Mouse (Mus musculus) liver, postnatal 0 days (tissue): Measurements from ENCODE around the gene Ccdc194.

Experiments used
- CTCF ChIP-seq: sonication (generic); IDR thresholded peaks from 2 replicates; pipeline ENCODE4 v1.5.1; 2016; ENCODE audit warnings: antibody characterized with exemption, low read depth
- EP300 ChIP-seq: IDR thresholded peaks from 2 replicates; pipeline ENCODE4 v1.6.1; 2016; ENCODE audit warnings: antibody characterized with exemption, low read depth, mild to moderate bottlenecking

GRCm38 (mm10) chr8:71505326-71505725, 20.2 kb downstream of the Ccdc194 start:
- TF ChIP-seq CTCF (no peak), EP300 (no peak)
